Mouse (Mus musculus) spleen, adult 2 months (tissue): ENCODE measurements around the gene Creb5. TPM values are rescaled to one million over a fixed set of nuclear protein-coding genes. Genes with fewer than 3 reads are reported as not detected.

Experiments
- DNase-seq, 2 experiments: peaks; one replicate each; pipeline versions ENCODE4 v3.0.0 to v3.0.0-alpha.2; 2012 to 2021; ENCODE audit warnings: low spot score in 2 of 2, low read depth in 1 of 2
- H3K27ac ChIP-seq: fragments of 200-500 bp; 2 replicates; pipeline ENCODE4 v1.5.1; 2012; ENCODE audit warnings: low read length, inconsistent platforms; ENCODE audit not compliant: insufficient read depth
- H3K27me3 ChIP-seq: fragments of 200-500 bp; 2 replicates; pipeline ENCODE4 v1.6.1; 2012; ENCODE audit warnings: mild to moderate bottlenecking, moderate library complexity, low read length, inconsistent platforms; ENCODE audit not compliant: control insufficient read depth, insufficient read depth
- H3K36me3 ChIP-seq: fragments of 200-500 bp; 2 replicates; pipeline ENCODE4 v1.6.1; 2012; ENCODE audit warnings: mild to moderate bottlenecking, low read length, inconsistent platforms; ENCODE audit not compliant: control insufficient read depth, insufficient read depth
- H3K4me1 ChIP-seq: fragments of 200-500 bp; 2 replicates; pipeline ENCODE4 v1.6.1; 2011; ENCODE audit warnings: inconsistent platforms; ENCODE audit not compliant: control insufficient read depth, insufficient read depth, insufficient read length
- H3K4me3 ChIP-seq: fragments of 200-500 bp; 2 replicates; pipeline ENCODE4 v1.5.1; 2011; ENCODE audit warnings: mild to moderate bottlenecking, inconsistent platforms; ENCODE audit not compliant: insufficient read depth, insufficient read length; ENCODE audit errors: extremely low read depth
- CTCF ChIP-seq: fragments of 200-500 bp; IDR thresholded peaks from 2 replicates; pipeline ENCODE4 v1.5.1; 2011; ENCODE audit warnings: mild to moderate bottlenecking, inconsistent platforms; ENCODE audit not compliant: insufficient read depth, insufficient read length, insufficient replicate concordance; ENCODE audit errors: extremely low read depth
- POLR2A ChIP-seq: fragments of 200-500 bp; IDR thresholded peaks from 2 replicates; pipeline ENCODE4 v1.6.1; 2011; ENCODE audit warnings: low read depth, low read length, inconsistent platforms
- WGBS: fragments of 180-500 bp; shearing (Covaris S2); methylation state at CpG from one replicate; pipeline ENCODE4 v1.1.7; 2018; 5-methylcytosine and 5-hydroxymethylcytosine counted together
- polyA plus RNA-seq: library from polyadenylated mRNA; depleted of rRNA; stranded (reverse); fragments of >200 nt; gene quantifications from 2 replicates; pipeline ENCODE4 v1.2.3, GENCODE M21; 2012

Gene Creb5
- polyA plus RNA-seq, 1 experiment: 0.37 TPM

DNA sequence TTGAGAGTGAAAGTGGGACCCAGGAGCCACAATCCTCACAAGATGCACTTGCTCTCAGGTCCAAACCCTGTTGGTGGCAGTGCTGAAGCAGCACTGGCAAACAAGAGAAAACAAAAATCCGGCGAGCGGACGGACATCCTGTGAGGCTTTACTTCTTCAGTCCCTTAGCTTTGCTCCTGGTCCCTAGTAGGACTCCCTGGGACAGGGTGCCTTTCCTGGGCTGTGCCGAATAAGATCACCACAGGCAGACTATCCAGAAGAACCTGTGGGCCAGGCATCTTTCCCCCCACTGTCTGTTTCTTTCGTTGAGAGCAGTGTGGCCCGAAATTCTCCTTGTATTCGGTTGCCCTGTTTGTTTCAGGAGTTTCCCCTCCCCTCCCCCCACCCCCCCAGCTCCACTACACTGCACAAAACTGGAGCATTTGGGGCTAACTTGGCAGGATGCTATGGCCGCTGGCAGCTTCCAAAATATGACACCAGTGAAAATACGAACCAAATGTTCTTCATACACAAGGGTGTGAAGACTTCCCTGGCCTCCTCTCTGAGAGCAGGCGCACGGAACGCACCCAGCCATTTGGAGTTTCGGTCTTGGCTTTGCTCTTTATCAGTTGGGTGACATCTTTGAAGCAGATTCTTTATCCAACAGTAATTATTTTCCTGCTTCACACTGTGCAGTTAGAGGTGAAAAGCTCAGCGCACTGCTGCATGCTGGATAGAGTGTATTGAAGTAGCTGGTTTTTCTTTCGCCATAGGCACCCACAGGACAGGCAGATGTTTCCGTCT is 32.7 kb downstream of the Creb5 start:
- no peaks in the 10 kb centered on the region for H3K36me3 ChIP-seq
- H3K4me3 ChIP-seq: no peak overlapping the region
- no peak overlapping the region for H3K27ac ChIP-seq
- no peaks in the 10 kb centered on the region for H3K27me3 ChIP-seq
- no peak for TF ChIP-seq CTCF
- no peak for TF ChIP-seq POLR2A
- 90% methylated on average over 17 of the region's 17 CpGs for WGBS
- DNase-seq: no peak
- no peaks in the 10 kb centered on the region for H3K4me1 ChIP-seq

GRCm38 (mm10) chr6:53337398-53337797 is 50.3 kb downstream of the Creb5 start:
- no peaks in the 10 kb centered on the region for H3K4me1 ChIP-seq
- no peak overlapping the region for H3K4me3 ChIP-seq
- DNase-seq: no peak
- WGBS: 84% methylated on average over 9 of the region's 9 CpGs
- H3K27me3 ChIP-seq: no peaks in the 10 kb centered on the region
- H3K36me3 ChIP-seq: no peaks in the 10 kb centered on the region
- no peak overlapping the region for H3K27ac ChIP-seq
- TF ChIP-seq POLR2A (no peak), CTCF (no peak)

- Histone ChIP-seq H3K36me3 (no peaks in the 10 kb centered on the region), H3K27me3 (no peaks in the 10 kb centered on the region), H3K27ac (no peak overlapping the region), H3K4me1 (no peaks in the 10 kb centered on the region), H3K4me3 (no peak overlapping the region)
- DNase-seq: no peak
- WGBS: 96% methylated on average over 9 of the region's 9 CpGs
- no peak for TF ChIP-seq CTCF
- TF ChIP-seq POLR2A: no peak
Measured at GRCm38 (mm10) chr6:53352311-53352960, 65.4 kb downstream of the Creb5 start.

DNA sequence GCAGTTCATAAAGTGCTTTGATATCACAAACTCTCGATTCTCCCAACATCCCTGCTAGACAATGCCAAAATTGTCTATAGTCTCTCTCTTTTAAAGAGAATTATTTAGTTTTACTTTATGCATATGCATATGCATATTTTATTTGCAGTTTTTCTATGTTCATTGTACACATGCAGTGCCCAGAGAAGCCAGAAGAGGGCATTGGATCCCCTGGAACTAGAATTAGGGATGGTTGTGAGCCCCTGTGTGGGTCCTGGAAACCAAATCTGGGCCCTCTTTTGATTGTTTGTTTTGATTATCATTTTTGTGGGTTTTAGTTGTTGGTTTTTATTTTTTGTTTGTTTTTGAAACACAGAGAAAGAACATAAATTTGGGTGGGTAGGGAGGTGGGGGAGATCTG is 69.3 kb downstream of the Creb5 start:
- H3K27me3 ChIP-seq: no peaks in the 10 kb centered on the region
- no peaks in the 10 kb centered on the region for H3K36me3 ChIP-seq
- H3K27ac ChIP-seq: no peak overlapping the region
- no peaks in the 10 kb centered on the region for H3K4me1 ChIP-seq
- TF ChIP-seq POLR2A (no peak), CTCF (no peak)
- H3K4me3 ChIP-seq: no peak overlapping the region
- DNase-seq: no peak
- WGBS: 91% methylated on average over 1 of the region's 1 CpGs

DNA sequence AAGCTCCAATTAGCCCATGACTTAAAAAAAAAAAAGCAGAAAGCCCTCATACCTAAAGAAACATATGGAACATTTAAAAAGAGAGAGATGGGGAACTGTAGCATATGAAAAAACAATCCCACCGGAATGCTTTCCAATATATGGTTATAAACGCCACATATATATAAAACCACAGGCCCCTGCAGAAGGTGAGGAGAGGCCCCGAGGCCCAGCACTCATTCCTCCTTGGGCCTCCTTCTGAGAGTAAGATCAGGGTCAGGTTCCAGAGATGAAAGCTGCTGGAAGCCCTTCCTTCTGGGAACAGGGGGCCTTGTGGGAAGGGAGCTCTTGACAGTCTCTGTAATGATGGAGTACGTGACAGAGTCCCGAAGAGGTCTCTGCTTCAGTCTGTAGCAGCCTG is 76.5 kb downstream of the Creb5 start:
- Histone ChIP-seq H3K4me1 (no peaks in the 10 kb centered on the region), H3K27ac (no peak overlapping the region), H3K4me3 (no peak overlapping the region), H3K27me3 (no peaks in the 10 kb centered on the region), H3K36me3 (no peaks in the 10 kb centered on the region)
- WGBS: 87% methylated on average over 5 of the region's 5 CpGs
- DNase-seq: no peak
- TF ChIP-seq CTCF: no peak
- TF ChIP-seq POLR2A: no peak

DNA sequence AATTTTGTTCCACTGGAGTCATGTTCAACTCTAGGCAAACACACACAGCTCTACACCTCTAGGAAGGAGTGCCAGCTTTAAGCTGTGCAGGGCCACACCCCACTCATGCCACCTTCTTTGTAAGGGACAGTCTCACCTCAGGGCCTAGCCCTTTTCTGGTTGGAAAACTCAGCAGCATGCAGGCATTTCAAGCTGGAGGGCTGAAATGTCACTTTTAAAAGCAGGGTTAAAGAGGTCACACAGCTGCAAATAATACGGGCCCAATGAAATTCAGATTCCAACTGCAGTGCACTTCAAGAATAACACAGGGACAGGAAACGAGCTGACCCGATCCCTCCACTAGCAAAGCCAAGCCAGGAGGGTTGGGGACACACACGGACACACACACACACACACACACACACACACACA is 76.9 kb downstream of the Creb5 start:
- Histone ChIP-seq H3K27me3 (no peaks in the 10 kb centered on the region), H3K27ac (no peak overlapping the region), H3K4me1 (no peaks in the 10 kb centered on the region), H3K36me3 (no peaks in the 10 kb centered on the region), H3K4me3 (no peak overlapping the region)
- TF ChIP-seq CTCF: no peak
- no peak for TF ChIP-seq POLR2A
- 85% methylated on average over 4 of the region's 4 CpGs for WGBS
- DNase-seq: no peak

GRCm38 (mm10) chr6:53369147-53369546 is 82.1 kb downstream of the Creb5 start:
- no peak for DNase-seq
- peaks cover 6% of the 10 kb centered on the region for H3K4me1 ChIP-seq
- H3K27me3 ChIP-seq: no peaks in the 10 kb centered on the region
- H3K4me3 ChIP-seq: no peak overlapping the region
- no peak overlapping the region for H3K27ac ChIP-seq
- H3K36me3 ChIP-seq: no peaks in the 10 kb centered on the region
- TF ChIP-seq CTCF (no peak), POLR2A (no peak)
- 56% methylated on average over 5 of the region's 5 CpGs for WGBS
